ENCODE assay signal across 9 mouse cellular contexts in the genomic region with DNA sequence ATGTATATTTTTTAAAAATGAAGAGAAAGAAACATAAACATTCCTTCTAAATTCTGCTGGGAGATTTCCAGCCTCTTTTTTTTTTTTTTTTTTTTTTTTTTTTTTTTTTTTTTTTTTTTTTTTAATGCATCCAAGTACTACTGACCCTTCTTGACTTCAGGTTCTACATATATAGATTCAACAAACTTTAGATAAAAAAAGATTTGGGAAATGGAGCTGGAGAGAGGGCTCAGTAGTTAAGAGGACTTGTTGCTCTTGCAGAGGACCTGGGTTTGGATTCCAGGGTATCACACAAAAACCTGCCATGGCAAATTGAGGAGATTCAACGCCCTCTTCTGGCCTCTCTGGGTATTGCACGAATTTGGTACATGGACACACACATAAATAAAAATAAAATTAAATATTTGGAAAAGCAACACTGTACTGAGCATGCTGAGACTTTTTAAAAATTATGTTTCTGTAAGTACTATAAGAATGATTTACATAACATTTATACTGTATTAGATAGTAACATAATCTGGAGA. TPM values are rescaled to one million over a fixed set of nuclear protein-coding genes. Genes with fewer than 3 reads are reported as not detected.
DNase-seq lines count a peak whose midpoint lies in the region; ATAC-seq and TF ChIP-seq lines count a peak whose summit lies in the region.
"Had no signal": no experiment of that assay in that cellular context is flagged by ENCODE, and none has a peak within 500 bp of the region (broad histone marks: within the 10 kb centered on the region; RNA-seq: fewer than 3 reads in every experiment).

No protein-coding gene starts in this region.

- H3K36me3 ChIP-seq in forebrain, embryonic 10.5 days (replicated peaks): no peaks in the 10 kb centered on the region
- H3K36me3 ChIP-seq in forebrain, embryonic 13.5 days (ENCODE audit: poor library complexity, severe bottlenecking): no peaks in the 10 kb centered on the region
- no peaks in the 10 kb centered on the region for H3K36me3 ChIP-seq in lung, postnatal 0 days (ENCODE audit: insufficient read depth, low read length)
- no peaks in the 10 kb centered on the region for H3K36me3 ChIP-seq in midbrain, postnatal 0 days (ENCODE audit: insufficient read depth, low read length)
- H3K36me3 ChIP-seq: heart, embryonic 13.5 days had no signal

- no peak for ATAC-seq in forebrain, embryonic 13.5 days
- ATAC-seq in lung, postnatal 0 days: no peak
- ATAC-seq in midbrain, postnatal 0 days (ENCODE audit: low FRiP score): no peak

- no peaks in the 10 kb centered on the region for H3K27me3 ChIP-seq in forebrain, embryonic 10.5 days (ENCODE audit: poor library complexity, severe bottlenecking)
- no peaks in the 10 kb centered on the region for H3K27me3 ChIP-seq in forebrain, embryonic 13.5 days
- no peaks in the 10 kb centered on the region for H3K27me3 ChIP-seq in lung, postnatal 0 days (replicated peaks; ENCODE audit: insufficient read depth, low read length)
- no peaks in the 10 kb centered on the region for H3K27me3 ChIP-seq in midbrain, postnatal 0 days (ENCODE audit: insufficient read depth, low read length)

- 7% methylated on average over 2 of the region's 2 CpGs for WGBS in forebrain, embryonic 10.5 days
- 9% methylated on average over 2 of the region's 2 CpGs for WGBS in forebrain, embryonic 13.5 days
- WGBS in lung, postnatal 0 days: 6% methylated on average over 2 of the region's 2 CpGs
- 10% methylated on average over 2 of the region's 2 CpGs for WGBS in midbrain, postnatal 0 days

- no peak overlapping the region for H3K4me3 ChIP-seq in forebrain, embryonic 10.5 days
- H3K4me3 ChIP-seq in forebrain, embryonic 13.5 days: no peak overlapping the region
- H3K4me3 ChIP-seq in lung, postnatal 0 days (ENCODE audit: low read depth, low read length): no peak overlapping the region
- no peak overlapping the region for H3K4me3 ChIP-seq in midbrain, postnatal 0 days (ENCODE audit: low read depth, low read length)
- H3K4me3 ChIP-seq: heart, embryonic 13.5 days had no signal

- TF ChIP-seq EP300 in lung, postnatal 0 days (IDR thresholded peaks at IDR 0.05): no peak

- DNase-seq in forebrain, embryonic 10.5 days (ENCODE audit: extremely low spot score, low spot score): peak; percentile 46
- no peak for DNase-seq in lung, postnatal 0 days (ENCODE audit: low spot score)
- no peak for DNase-seq in lung, postnatal 25 days (ENCODE audit: low spot score)
- DNase-seq in adrenal gland, postnatal 14 days: peak; percentile 49
- no peak for DNase-seq in midbrain, postnatal 0 days (ENCODE audit: low spot score)
- DNase-seq in gastrocnemius, postnatal 10 days: no peak
- no peak for DNase-seq in left cerebral cortex, adult 18-20 months (ENCODE audit: low spot score in 2 of 2)

- H3K4me1 ChIP-seq in forebrain, embryonic 10.5 days: peaks cover 10% of the 10 kb centered on the region
- H3K4me1 ChIP-seq in forebrain, embryonic 13.5 days: no peaks in the 10 kb centered on the region
- no peaks in the 10 kb centered on the region for H3K4me1 ChIP-seq in lung, postnatal 0 days (ENCODE audit: insufficient read depth, low read depth, low read length)
- H3K4me1 ChIP-seq in midbrain, postnatal 0 days (ENCODE audit: insufficient read depth, low read length): no peaks in the 10 kb centered on the region
- H3K4me1 ChIP-seq: heart, embryonic 13.5 days had no signal

- H3K9me3 ChIP-seq in forebrain, embryonic 10.5 days: no peaks in the 10 kb centered on the region
- no peaks in the 10 kb centered on the region for H3K9me3 ChIP-seq in forebrain, embryonic 13.5 days (replicated peaks)
- no peaks in the 10 kb centered on the region for H3K9me3 ChIP-seq in lung, postnatal 0 days (ENCODE audit: low read length)
- H3K9me3 ChIP-seq in midbrain, postnatal 0 days (ENCODE audit: low read length): no peaks in the 10 kb centered on the region

- peak; percentile 37 for TF ChIP-seq CTCF in lung, postnatal 0 days (IDR thresholded peaks at IDR 0.05)
- TF ChIP-seq CTCF in midbrain, postnatal 0 days (IDR thresholded peaks at IDR 0.05): peak; percentile 48

- H3K9ac ChIP-seq in forebrain, embryonic 13.5 days: no peak overlapping the region
- H3K9ac ChIP-seq in lung, postnatal 0 days (replicated peaks; ENCODE audit: low read depth): no peak overlapping the region
- no peak overlapping the region for H3K9ac ChIP-seq in midbrain, postnatal 0 days (replicated peaks; ENCODE audit: low read length, poor library complexity, severe bottlenecking)
- H3K9ac ChIP-seq: heart, embryonic 13.5 days had no signal

- no peak overlapping the region for H3K27ac ChIP-seq in forebrain, embryonic 10.5 days
- no peak overlapping the region for H3K27ac ChIP-seq in forebrain, embryonic 13.5 days
- H3K27ac ChIP-seq in lung, postnatal 0 days (ENCODE audit: low read length): no peak overlapping the region
- H3K27ac ChIP-seq in midbrain, postnatal 0 days (ENCODE audit: low read depth, low read length): no peak overlapping the region
- H3K27ac ChIP-seq: heart, embryonic 13.5 days had no signal

- H3K4me2 ChIP-seq in forebrain, embryonic 13.5 days: no peak overlapping the region
- no peak overlapping the region for H3K4me2 ChIP-seq in lung, postnatal 0 days (replicated peaks; ENCODE audit: low read depth, low read length)
- no peak overlapping the region for H3K4me2 ChIP-seq in midbrain, postnatal 0 days (ENCODE audit: low read depth, low read length, poor library complexity, severe bottlenecking)
- H3K4me2 ChIP-seq: heart, embryonic 13.5 days had no signal

RNA-seq across cellular contexts. Expression of gene Stfa3, which starts 14.8 kb away (rescaled TPM):
- not detected in 2 replicates for polyA plus RNA-seq in forebrain, embryonic 10.5 days (2016; fragmentation: Nextera tagmentation; extraction: Ambion mirVana)
- polyA plus RNA-seq in forebrain, embryonic 13.5 days (2015; fragmentation: Nextera tagmentation; extraction: Ambion mirVana): not detected in 2 replicates
- 14.5 and 16.1 TPM in 2 replicates for polyA plus RNA-seq in lung, postnatal 0 days (2015; fragmentation: Nextera tagmentation; extraction: Ambion mirVana)
- total RNA-seq in adrenal gland, postnatal 14 days (2021): not detected in 2 replicates
- total RNA-seq in midbrain, postnatal 0 days (2014; rRNA removed): 9.9 TPM in 1 of 2 replicates, not detected in the other
- polyA plus RNA-seq in midbrain, postnatal 0 days (2015; fragmentation: Nextera tagmentation; extraction: Ambion mirVana): not detected in 2 replicates
- total RNA-seq in gastrocnemius, postnatal 10 days (2021): 1 to 10 TPM in 1 of 2 experiments, not detected in 1; 5.9 TPM
- total RNA-seq in left cerebral cortex, adult 18-20 months (2021): not detected

Comparison
In these comparisons a context has a peak if more than half of its experiments do, and no peak if none do; other contexts are left out.
1. DNase-seq: peak in forebrain, embryonic 10.5 days (single experiment) and adrenal gland, postnatal 14 days (single experiment); none in lung, postnatal 0 days (single experiment), lung, postnatal 25 days (single experiment), midbrain, postnatal 0 days (single experiment), gastrocnemius, postnatal 10 days (single experiment) and left cerebral cortex, adult 18-20 months (0 of 2).